Mouse (Mus musculus): ENCODE measurements at regions not wholly inside any gene's neighbourhood (a gene's known extent, or its start where the extent isn't known, plus 50 kb on each side); places are given as distances from the start of the nearest gene placed in this dataset.

DNA sequence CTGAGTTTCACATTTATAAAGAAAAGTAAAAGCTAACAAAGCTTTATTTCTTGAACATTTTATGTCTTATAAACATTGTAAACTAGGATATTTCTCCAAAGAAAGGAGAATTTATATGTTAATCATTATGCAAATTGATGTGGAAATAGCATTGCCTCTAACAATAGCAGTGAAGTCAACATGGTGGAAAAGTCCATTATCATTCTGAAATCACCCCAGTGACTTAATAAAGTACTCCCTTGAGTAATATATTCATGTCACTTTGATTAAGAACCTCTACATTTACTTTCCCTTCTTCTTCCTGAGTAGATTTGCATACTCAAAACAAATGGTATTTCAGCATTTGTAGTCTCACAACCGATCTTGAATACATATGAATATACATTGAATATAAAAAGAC lies 676.7 kb upstream of the Edil3 start:
- intact Hi-C loops (cut with DNase I) = no loop called here
- DNase-seq (ENCODE audit: low spot score in 2 of 2) = no peak

DNA sequence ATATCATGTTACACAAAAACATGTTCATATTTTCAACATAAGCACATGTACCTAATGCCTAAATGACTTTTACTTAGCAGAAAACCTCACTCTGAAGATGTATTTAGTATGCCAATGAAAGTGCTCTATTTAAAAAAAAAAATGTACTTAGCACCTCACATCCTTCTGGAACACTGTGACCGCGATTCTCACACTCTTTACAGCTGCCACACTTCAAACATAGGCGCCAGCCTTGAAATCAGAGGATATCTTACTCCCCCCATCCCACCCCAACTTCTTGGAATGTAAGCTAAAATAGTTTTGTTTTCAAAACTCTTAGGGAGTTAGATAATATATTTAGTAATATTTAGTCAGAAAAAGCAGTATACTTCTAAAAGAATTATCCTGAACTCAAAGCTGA lies 634.7 kb upstream of the Edil3 start:
- intact Hi-C loops (cut with DNase I) = no loop called here
- peak; percentile 9 to 19 for DNase-seq (ENCODE audit: low spot score in 2 of 2)

GRCm38 (mm10) chr13:88201717-88202323 lies 619.5 kb upstream of the Edil3 start:
- intact Hi-C loops (cut with DNase I) = no loop called here
- no peak for DNase-seq (ENCODE audit: low spot score in 2 of 2)

- DNase-seq (ENCODE audit: low spot score in 2 of 2) = no peak
- intact Hi-C loops (cut with DNase I) = no loop called here
These were observed 580.8 kb upstream of the Edil3 start for GRCm38 (mm10) chr13:88240448-88240847.
